Mouse (Mus musculus): Measurements from ENCODE around the gene Zcchc14. TPM values are rescaled to one million over a fixed set of nuclear protein-coding genes. Genes with fewer than 3 reads are reported as not detected.
A peak's percentile ranks its signal among the peaks of the same experiment; 100 is the strongest.

Gene Zcchc14
- total RNA-seq (2017): 0.44 and 5.0 TPM in 2 replicates

DNA sequence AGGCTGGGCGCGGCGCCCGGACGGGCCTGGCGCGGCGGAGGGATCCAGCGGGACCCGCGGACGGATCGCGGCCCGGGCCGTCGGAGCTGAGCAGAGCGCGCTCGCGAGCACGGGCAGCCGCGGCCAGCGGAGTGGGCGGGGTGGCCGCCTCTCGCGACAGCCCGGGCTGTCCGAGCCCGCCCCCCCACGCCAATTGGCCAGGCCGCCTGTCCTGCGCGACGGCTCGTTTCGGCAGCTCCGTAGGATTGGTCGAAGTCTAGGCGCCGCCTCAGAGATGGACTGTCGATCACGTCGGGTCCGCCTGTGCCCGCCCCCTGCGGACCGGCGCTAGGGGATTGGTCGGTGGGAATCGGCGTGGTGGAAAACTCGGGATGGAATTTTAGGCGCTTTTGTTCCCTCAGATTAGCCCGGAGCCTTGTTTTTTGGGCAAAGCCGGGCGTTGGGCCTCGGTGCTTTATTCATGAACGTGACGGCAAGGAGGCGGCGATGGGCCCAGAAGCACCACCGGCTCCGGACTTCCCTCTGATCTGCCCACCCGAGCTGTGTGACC lies at the start of gene Zcchc14:
Gene Zcchc14 (minus strand): TSS at position 128 of the 550 bp plus-strand sequence.
- peak in 1 of 2 experiments; percentile 52; a peak in 2 of 4 replicates for ATAC-seq (replicated peaks in 1 of 2; ENCODE audit: insufficient read depth in 1 of 2, low FRiP score in 2 of 2, low TSS enrichment in 1 of 2, low read depth in 1 of 2, poor library complexity in 2 of 2, severe bottlenecking in 2 of 2)

DNA sequence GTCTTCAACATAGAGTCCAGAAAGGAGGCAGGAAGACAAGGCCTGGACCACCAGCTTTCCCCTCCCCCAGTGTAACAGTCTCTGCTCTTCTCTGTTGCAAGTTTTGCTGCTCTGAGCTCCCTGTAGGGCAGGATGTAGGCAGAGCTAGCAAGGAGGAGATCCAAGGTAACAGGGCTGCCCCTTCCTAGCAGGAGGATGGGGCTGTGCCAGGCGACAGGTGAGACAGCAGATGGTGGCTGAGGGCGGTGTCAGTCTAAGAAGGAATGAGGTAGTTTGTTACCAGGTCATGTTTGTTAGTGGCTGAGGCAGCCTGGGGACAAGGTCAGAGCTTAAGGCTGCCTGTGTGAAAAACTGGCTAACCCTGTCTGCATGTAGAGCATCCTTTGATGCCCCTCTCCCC lies 47.2 kb upstream of the Zcchc14 start:
- ATAC-seq (replicated peaks in 1 of 2; ENCODE audit: insufficient read depth in 1 of 2, low FRiP score in 2 of 2, low TSS enrichment in 1 of 2, low read depth in 1 of 2, poor library complexity in 2 of 2, severe bottlenecking in 2 of 2): no peak

DNA sequence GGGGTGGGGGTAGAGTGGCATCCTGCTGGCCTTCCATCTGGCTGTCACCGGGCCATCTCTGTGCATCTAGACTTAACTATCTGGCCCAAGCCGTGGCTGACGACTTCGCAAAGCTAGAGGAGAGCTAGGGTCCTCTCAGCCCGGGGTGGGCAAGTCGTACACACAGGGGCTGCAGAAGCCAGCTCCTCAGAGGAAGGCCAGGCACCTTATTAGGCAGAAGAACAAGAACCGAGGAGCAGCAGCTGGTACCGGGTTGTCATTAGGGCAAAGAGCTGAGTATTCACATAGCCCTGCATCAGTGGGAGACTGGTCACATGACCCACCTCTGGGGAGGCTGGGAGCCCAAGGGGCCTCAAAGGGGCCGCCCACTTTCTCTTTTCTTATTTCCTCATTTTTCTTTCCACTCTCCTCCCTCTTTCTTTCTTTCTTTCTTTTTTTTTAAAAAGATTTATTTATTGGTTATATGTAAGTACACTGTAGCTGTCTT lies 46.0 kb upstream of the Zcchc14 start:
- no peak for ATAC-seq (replicated peaks in 1 of 2; ENCODE audit: insufficient read depth in 1 of 2, low FRiP score in 2 of 2, low TSS enrichment in 1 of 2, low read depth in 1 of 2, poor library complexity in 2 of 2, severe bottlenecking in 2 of 2)

DNA sequence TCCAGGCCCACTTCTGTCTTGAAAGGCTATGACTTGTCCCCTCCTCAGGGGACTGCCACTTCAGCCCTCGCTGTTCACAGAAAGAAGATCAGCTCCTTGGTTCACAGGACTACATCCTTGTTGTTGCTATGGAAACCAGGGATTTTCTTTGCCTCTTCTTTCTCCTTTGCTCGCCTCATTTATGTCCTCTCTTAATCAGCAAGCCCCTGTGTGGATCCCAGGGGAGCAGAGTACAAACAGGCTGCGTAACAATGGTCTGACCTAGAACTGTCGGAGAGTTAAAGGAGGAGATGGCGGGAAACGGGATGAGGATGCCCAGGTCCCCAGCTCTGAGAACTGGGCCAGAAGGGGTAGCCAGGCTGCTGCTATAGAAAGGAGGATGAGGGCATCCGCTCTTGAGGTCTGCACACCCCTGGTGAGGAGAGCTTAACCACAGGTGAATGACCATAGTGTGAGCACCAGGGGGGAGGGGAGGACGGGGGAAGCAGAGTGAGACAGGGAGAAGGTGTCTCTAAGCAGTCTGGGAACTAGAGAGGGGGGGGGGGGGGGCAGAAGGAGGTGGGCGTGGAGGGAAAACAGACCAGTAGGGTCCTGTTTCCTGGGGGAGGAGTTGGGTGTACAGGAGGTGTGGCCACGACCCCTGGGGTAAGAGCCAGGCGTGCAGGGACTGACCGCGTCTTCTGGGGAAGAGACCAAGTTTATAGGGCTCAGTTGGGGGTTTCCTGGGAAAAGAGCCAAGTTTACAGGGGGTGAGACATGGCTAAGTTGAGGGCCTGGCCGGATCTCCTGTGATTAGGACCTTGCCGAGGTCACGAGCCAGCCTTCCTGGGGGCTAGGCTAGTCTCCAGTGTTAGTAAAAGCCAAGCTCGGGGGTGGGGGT lies 45.3 kb upstream of the Zcchc14 start:
- no peak for ATAC-seq (replicated peaks in 1 of 2; ENCODE audit: insufficient read depth in 1 of 2, low FRiP score in 2 of 2, low TSS enrichment in 1 of 2, low read depth in 1 of 2, poor library complexity in 2 of 2, severe bottlenecking in 2 of 2)

DNA sequence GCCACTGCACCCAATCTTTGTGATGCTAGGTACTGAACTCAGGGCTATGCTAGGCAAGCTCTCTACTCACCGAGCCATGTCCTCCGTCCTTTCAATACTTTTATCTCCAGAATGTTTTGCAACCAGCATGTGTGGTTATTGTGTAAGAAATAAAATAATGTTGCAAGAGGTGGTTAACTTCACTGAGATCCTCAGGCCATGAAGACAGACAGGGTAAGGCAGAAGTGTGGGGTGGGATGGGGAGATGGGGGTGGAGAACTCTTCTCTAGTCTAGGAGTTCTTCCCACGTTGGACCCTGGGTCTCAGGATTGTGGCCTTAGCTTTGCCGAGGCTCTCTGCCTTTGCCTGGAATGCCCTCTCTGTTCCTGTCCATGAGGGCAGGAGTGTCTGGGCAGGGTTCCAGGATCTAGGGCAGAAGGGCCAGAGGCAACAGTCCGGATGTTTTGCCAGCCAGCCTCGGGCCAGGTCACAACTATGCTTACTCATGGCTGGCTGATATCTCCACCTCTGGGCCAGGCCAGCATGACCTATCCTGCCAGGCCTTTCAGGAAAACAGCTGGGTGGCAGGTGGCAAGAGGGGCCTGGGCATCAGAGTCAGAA lies 43.0 kb upstream of the Zcchc14 start:
- no peak for ATAC-seq (replicated peaks in 1 of 2; ENCODE audit: insufficient read depth in 1 of 2, low FRiP score in 2 of 2, low TSS enrichment in 1 of 2, low read depth in 1 of 2, poor library complexity in 2 of 2, severe bottlenecking in 2 of 2)

DNA sequence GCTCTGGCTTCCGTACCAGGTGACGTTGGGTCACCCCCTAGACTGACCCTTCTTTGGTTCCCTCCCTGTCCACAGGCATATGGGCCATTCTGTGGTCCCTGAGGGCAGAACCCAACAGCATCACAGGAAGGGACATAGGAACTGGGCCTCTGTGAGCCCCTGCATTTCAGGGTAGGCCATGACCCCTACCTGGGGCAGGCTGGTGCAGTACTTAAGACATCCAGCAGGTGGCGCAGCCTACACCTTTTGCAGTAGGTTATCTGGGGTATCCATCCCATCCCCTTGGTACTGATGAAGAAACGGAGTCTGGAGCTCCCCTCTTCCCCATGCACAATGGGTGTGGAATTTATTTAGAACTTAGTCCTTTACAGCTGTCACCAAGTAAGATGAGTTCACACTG lies 41.8 kb upstream of the Zcchc14 start:
- ATAC-seq (replicated peaks in 1 of 2; ENCODE audit: insufficient read depth in 1 of 2, low FRiP score in 2 of 2, low TSS enrichment in 1 of 2, low read depth in 1 of 2, poor library complexity in 2 of 2, severe bottlenecking in 2 of 2): peak in 1 of 2 experiments; percentile 51; a peak in 2 of 4 replicates

DNA sequence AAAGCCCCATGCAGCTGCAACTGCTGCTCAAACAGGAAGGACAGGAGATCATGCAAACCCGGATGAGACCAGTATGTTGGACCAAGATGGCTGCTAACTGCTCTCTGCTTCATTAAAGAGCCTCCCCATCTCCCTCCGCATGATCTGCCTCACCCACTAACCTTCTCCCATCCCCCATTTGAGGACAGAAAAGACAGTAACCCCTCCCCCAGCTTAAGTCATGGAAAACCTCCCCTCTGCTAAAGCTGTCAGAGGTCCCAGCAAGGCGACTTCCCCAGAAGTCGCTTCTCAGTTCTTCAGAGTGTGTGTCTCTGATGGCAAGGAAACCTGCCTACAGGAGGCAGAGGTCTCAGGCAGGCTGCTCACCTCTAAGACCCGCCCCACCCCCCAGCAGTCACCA lies 35.8 kb upstream of the Zcchc14 start:
- ATAC-seq (replicated peaks in 1 of 2; ENCODE audit: insufficient read depth in 1 of 2, low FRiP score in 2 of 2, low TSS enrichment in 1 of 2, low read depth in 1 of 2, poor library complexity in 2 of 2, severe bottlenecking in 2 of 2): no peak

DNA sequence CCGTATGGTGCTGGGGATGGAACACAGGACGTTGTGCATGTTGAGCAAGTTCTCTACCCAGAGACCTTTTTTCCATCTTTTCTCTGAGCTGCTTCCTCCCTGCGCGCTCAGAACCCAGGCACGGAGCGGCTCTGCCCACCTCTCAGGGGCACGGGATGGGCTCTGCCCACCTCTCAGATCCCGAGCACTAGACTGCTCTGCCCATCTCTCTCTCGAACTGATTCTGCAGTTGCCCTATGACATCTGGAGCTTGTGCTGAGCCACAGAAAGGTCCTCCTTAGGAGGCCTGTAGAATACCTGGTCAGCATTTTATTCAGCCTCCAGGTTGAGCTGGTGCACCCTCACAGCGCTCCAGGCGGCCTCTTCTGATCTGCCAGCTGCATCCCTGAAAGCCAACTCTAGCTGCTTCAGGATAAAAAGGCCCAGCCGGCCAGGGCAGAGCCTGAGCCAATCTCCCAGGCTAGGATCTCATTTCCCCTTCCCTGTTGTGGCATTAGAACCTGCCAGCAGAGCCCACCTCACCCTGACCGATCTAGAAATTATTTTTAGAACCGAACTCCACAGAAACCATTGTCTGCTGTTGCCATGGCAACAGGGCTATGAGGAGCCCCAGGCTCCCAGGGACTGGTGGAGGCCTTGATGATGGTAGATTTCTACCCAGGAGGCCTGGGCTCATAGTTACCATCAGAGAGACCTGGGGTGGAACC lies 34.9 kb upstream of the Zcchc14 start:
- ATAC-seq (replicated peaks in 1 of 2; ENCODE audit: insufficient read depth in 1 of 2, low FRiP score in 2 of 2, low TSS enrichment in 1 of 2, low read depth in 1 of 2, poor library complexity in 2 of 2, severe bottlenecking in 2 of 2): no peak

DNA sequence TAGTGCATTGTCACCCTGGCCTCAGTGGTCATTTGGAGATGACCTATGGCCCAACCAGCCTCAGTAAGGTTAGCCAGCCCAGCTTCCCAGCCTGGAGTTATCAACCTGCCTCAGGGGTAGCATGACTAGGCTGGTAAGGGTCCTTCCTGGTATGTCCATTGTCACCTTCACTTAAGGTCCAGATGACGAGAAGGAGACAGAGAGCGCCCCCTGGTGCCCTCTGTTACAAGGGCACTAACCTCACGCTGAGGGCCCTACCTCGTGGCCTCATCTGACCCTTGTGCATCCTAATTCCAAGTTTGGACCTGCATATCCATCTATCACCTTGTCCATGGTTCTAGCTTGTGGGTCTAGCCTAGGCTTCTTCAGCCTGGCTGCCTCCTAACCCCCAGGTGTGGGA lies 32.7 kb upstream of the Zcchc14 start:
- 0 out of 4 replicates have a peak, but pooled peaks of 1 of the 2 experiments have one; percentile 45 for ATAC-seq (replicated peaks in 1 of 2; ENCODE audit: insufficient read depth in 1 of 2, low FRiP score in 2 of 2, low TSS enrichment in 1 of 2, low read depth in 1 of 2, poor library complexity in 2 of 2, severe bottlenecking in 2 of 2)

DNA sequence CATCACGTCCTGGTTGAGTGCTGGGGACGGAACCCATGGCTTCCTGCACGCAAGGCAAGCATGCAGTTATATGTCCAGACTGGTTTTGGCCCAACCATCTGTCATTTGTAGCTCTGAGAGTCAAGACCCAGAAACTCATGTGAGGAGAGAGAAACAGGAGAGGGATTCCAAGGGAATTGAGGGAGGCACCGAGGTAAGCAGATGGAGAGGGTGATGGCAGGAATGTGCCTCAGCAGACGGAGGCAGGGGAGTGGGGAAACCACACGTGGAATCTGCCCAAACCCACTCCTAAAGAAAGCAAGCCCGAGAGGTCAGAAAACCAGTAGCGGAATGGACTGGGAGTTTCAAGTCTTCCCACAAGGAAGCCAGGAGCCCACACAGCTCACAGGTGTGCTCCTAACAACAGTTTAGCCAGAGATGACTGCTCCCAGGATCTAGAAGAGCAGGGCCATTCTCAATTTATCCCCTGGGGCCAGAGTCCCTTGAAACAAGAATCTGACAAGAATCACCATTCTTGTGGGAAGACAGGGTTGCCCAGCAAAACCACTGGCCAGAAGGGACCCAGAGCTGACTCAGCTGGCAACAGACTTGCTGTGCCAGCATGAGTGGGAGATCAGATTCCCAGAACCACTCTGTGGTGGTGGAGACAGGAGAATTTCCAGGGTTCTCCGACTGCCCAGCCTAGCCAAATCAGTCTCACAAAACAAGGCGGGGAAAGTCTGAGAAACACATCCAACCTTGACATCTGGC lies 30.6 kb upstream of the Zcchc14 start:
- ATAC-seq (replicated peaks in 1 of 2; ENCODE audit: insufficient read depth in 1 of 2, low FRiP score in 2 of 2, low TSS enrichment in 1 of 2, low read depth in 1 of 2, poor library complexity in 2 of 2, severe bottlenecking in 2 of 2): no peak

DNA sequence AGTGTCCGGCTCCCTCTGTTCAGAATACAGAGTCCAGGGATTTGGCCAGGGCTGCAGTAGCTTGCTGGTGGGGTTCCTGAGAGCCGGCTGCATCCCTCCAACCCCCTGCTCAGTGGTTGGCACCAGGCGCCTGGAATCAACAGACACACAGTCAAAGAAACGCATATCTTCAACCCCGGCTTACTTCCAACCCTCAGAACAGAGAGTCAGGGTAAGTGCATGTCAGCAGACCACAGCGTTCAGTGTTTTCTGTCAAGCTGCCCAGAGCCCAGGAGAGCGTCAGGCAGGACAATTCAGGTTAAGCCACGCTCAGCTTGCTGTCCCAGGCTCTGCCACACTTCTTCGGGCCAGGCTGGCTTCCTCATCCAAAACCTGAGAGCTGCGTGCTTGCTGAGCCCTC lies 28.8 kb upstream of the Zcchc14 start:
- ATAC-seq (replicated peaks in 1 of 2; ENCODE audit: insufficient read depth in 1 of 2, low FRiP score in 2 of 2, low TSS enrichment in 1 of 2, low read depth in 1 of 2, poor library complexity in 2 of 2, severe bottlenecking in 2 of 2): no peak

DNA sequence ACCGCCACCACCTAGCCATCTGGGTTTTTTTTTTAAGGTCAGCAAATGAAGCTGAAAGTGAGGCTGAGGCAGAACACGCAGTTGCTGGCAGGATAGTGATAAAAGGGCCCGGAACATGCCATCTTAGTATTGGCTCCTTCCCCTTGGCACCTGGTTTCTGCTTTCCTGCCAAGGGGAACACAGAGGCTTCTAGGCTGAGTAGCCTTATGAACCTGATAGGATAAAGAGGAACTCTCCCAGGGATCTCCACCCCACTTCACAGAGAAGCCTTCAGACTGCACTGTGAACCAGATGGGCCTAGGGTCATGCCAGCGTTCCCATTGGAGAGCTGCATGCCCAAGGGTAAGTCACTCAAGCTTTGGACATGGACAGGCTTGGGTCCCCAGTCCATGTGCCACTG lies 28.2 kb upstream of the Zcchc14 start:
- no peak for ATAC-seq (replicated peaks in 1 of 2; ENCODE audit: insufficient read depth in 1 of 2, low FRiP score in 2 of 2, low TSS enrichment in 1 of 2, low read depth in 1 of 2, poor library complexity in 2 of 2, severe bottlenecking in 2 of 2)

DNA sequence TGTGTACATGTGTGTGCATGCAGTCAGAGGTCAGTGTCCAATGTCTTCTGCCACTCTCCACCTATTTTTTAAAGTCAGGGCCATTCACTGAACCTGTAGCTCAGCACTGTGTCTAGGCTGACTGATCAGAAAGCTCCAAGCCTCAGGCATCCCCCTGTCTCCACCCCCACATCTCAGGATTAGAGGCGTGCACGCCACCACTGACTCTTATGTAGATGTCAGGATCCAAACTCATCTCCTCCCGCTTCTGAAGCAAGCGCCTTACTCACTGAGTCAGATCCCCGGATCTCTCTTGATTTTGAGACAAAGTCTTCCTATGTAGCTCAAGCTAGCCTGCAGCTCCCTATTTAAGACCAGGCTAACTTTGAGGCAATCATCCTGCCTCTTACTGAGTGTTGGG lies 26.0 kb upstream of the Zcchc14 start:
- no peak for ATAC-seq (replicated peaks in 1 of 2; ENCODE audit: insufficient read depth in 1 of 2, low FRiP score in 2 of 2, low TSS enrichment in 1 of 2, low read depth in 1 of 2, poor library complexity in 2 of 2, severe bottlenecking in 2 of 2)

DNA sequence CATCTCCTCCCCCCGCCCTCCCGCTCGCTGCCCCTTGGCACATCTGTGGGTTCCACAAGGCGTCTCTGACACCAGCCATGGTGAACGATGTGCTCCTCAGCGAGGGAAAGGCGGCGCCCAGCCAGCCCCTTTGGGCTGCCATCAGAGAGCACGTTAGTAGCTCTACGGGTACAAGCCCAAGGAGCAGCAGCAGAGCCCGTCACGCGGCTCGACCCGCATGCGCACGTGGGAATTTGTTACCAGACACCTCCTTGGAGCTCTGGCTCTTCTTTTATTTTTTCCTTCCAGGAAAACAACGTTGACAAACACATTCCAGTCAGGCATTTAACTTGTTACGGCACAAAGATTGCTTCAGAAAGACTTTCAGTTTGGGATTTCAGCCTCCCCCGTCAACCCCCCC lies 23.0 kb upstream of the Zcchc14 start:
- no peak for ATAC-seq (replicated peaks in 1 of 2; ENCODE audit: insufficient read depth in 1 of 2, low FRiP score in 2 of 2, low TSS enrichment in 1 of 2, low read depth in 1 of 2, poor library complexity in 2 of 2, severe bottlenecking in 2 of 2)

DNA sequence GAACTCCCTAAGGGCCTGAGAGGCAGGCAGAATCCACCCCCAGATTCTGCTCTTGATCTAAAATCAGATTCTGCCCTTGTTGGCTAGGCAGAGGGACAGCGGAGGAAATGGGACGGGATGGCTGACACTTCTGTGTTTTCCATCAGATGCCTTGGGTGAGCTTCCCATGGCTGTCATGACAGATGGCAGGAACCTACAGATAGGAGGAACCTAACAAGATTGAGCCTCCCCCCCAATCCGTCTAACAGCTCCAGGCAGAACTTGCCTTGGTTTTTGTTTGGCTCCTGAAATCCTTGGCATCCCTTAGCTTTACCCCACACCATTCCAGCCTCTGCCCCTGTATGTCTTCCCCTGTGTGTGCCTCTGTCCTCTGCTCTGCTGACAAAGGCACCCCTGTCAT lies 22.5 kb upstream of the Zcchc14 start:
- no peak for ATAC-seq (replicated peaks in 1 of 2; ENCODE audit: insufficient read depth in 1 of 2, low FRiP score in 2 of 2, low TSS enrichment in 1 of 2, low read depth in 1 of 2, poor library complexity in 2 of 2, severe bottlenecking in 2 of 2)

DNA sequence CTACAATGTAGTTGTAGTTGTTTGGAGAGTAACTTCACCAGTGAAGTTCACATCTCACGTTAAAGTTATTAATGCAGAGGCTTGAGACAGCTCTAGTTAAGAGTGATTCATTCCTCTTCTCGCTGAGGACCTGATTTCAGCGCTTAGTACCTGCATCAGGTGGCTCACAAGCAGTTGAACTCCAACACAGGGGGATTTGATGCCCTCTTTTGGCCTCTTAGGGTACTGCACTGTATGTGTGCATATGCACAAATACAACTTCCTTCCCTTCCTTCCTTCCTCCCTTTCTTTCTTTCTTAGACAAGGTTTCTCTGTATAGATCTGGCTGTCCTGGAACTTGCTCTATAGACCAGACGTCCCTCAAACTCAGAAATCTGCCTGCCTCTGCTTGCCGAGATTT lies 21.8 kb upstream of the Zcchc14 start:
- ATAC-seq (replicated peaks in 1 of 2; ENCODE audit: insufficient read depth in 1 of 2, low FRiP score in 2 of 2, low TSS enrichment in 1 of 2, low read depth in 1 of 2, poor library complexity in 2 of 2, severe bottlenecking in 2 of 2): no peak

DNA sequence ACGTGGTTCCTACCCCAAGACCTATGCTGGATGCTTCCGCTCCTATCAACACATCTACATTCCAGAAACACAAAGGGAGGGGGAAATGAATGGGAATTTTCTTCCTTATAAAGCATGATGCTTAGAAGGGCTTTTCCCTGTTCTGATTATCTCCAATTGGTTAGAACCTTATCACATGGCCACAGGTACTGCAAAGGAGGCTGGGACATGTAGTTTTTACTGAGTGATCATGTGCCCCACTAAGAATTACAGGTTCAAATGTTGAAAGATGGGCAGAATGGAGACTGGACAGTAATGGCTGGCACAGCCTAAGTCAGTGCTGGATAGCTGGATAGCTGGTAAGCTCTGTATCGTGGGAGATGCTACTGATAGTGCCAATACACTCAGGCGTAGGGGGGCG lies 21.2 kb upstream of the Zcchc14 start:
- no peak for ATAC-seq (replicated peaks in 1 of 2; ENCODE audit: insufficient read depth in 1 of 2, low FRiP score in 2 of 2, low TSS enrichment in 1 of 2, low read depth in 1 of 2, poor library complexity in 2 of 2, severe bottlenecking in 2 of 2)
